Mouse (Mus musculus) B cell, adult 67 days (primary cell): ENCODE results near the gene Sez6. TPM values are rescaled to one million over a fixed set of nuclear protein-coding genes. Genes with fewer than 3 reads are reported as not detected.

Experiments
- total RNA-seq, 2 experiments: library from RNA; stranded (reverse); gene quantifications; 4 replicates each; pipeline ENCODE4 v1.2.4; 2023

Gene Sez6
- not detected for total RNA-seq

GRCm38 (mm10) chr11:77930751-77931540, at the start of gene Sez6:
Sez6 (plus strand) TSS chr11:77930800.

GRCm38 (mm10) chr11:77893787-77894718, 36.5 kb upstream of the Sez6 start, which contains the start of gene Pipox:
Pipox (minus strand) TSS chr11:77894096.

DNA sequence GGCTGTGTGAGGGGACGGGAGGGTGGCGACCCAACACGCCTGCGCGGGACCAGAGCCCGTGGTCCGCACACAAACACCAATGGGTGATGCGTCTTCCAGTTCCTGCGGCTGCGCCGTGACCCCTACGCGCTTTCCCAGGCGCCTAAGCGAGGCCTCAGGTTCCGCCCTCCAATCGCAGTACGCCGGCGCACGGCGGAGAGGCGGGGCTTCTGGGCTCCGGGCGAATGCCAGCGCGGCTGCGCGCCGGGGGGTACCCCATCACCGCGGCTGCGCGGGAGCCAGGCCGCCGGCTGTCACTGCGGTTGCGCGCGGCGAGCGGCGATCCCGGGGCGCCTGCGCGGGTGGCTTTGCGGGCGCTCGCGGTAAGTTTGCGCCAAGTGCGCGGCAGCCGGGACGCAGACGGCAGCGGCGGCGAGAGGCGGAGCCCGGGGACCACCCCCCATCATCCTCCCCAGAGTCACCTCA, 51.9 kb downstream of the Sez6 start, which contains the start of gene Phf12:
Gene Phf12 (plus strand): TSS at position 314 of the 465 bp plus-strand sequence.

Other genes with a start within 250 kb of the Sez6 start
- 100 to 1,000 TPM; 116 to 119 TPM for gene Nufip2, start 244.6 kb upstream of the Sez6 start, total RNA-seq
- not detected for gene Cryba1, start 205.5 kb upstream of the Sez6 start, total RNA-seq
- 100 to 1,000 TPM; 125 to 134 TPM for gene Myo18a, start 167.6 kb upstream of the Sez6 start, total RNA-seq
- gene Gm10277, start 143.1 kb upstream of the Sez6 start, total RNA-seq: not detected
- gene Pipox, start 36.7 kb upstream of the Sez6 start, total RNA-seq: under 1 TPM in 1 of 2 experiments, not detected in 1; 0.67 TPM
- gene Phf12, start 52.0 kb downstream of the Sez6 start, total RNA-seq: 100 to 1,000 TPM; 152 to 154 TPM
- gene Dhrs13, start 101.5 kb downstream of the Sez6 start, total RNA-seq: 1 to 10 TPM in 1 of 2 experiments, under 1 TPM in 1; 0.62 to 1.1 TPM
- 10 to 100 TPM; 13.1 to 17.6 TPM for gene Flot2, start 107.1 kb downstream of the Sez6 start, total RNA-seq
- gene Eral1, start 149.6 kb downstream of the Sez6 start, total RNA-seq: 10 to 100 TPM; 25.1 to 36.1 TPM
- 10 to 100 TPM; 17.8 to 18.0 TPM for gene Fam222b, start 163.9 kb downstream of the Sez6 start, total RNA-seq
- gene Traf4, start 234.8 kb downstream of the Sez6 start, total RNA-seq: 10 to 100 TPM; 50.9 to 57.5 TPM
- gene Nek8, start 245.9 kb downstream of the Sez6 start, total RNA-seq: 10 to 100 TPM; 18.8 to 31.9 TPM
- gene Tlcd1, start 245.9 kb downstream of the Sez6 start, total RNA-seq: 1 to 10 TPM; 1.9 to 3.2 TPM